Mouse (Mus musculus) liver, adult 2 months (tissue): ENCODE data around the gene Krtcap2. TPM values are rescaled to one million over a fixed set of nuclear protein-coding genes. Genes with fewer than 3 reads are reported as not detected.
A peak's percentile ranks its signal among the peaks of the same experiment; 100 is the strongest.

ENCODE experiments used
- DNase-seq: peaks from one replicate; pipeline ENCODE4 v3.0.0-alpha.2; 2011; ENCODE audit warnings: low read depth, low spot score; ENCODE audit errors: extremely low read depth
- H3K27ac ChIP-seq: fragments of 200-500 bp; replicated peaks from 2 replicates; pipeline ENCODE4 v1.5.1; 2012; ENCODE audit warnings: low read depth, mild to moderate bottlenecking, control low read depth, inconsistent platforms, low read length; ENCODE audit not compliant: insufficient read depth
- H3K27me3 ChIP-seq: fragments of 200-500 bp; 2 replicates; pipeline ENCODE4 v1.6.1; 2012; ENCODE audit warnings: mild to moderate bottlenecking, moderate library complexity, low read length, inconsistent platforms; ENCODE audit not compliant: control insufficient read depth, insufficient read depth
- H3K36me3 ChIP-seq: fragments of 200-500 bp; 2 replicates; pipeline ENCODE4 v1.6.1; 2012; ENCODE audit warnings: low read length, inconsistent platforms; ENCODE audit not compliant: control insufficient read depth, insufficient read depth
- H3K4me1 ChIP-seq: fragments of 200-500 bp; 2 replicates; pipeline ENCODE4 v1.6.1; 2011; ENCODE audit warnings: low read length; ENCODE audit not compliant: control insufficient read depth, insufficient read depth
- H3K4me3 ChIP-seq: fragments of 200-500 bp; 2 replicates; pipeline ENCODE4 v1.5.1; 2011; ENCODE audit warnings: low read depth, mild to moderate bottlenecking, control low read depth, low read length, moderate library complexity; ENCODE audit not compliant: insufficient read depth
- H3K79me2 ChIP-seq: fragments of 200-500 bp; 2 replicates; pipeline ENCODE4 v1.6.1; 2012; ENCODE audit warnings: inconsistent platforms, mild to moderate bottlenecking, low read length, moderate library complexity; ENCODE audit not compliant: control insufficient read depth, insufficient read depth
- H3K9ac ChIP-seq: fragments of 200-500 bp; 2 replicates; pipeline ENCODE4 v1.6.1; 2012; ENCODE audit warnings: low read depth, mild to moderate bottlenecking, control low read depth, inconsistent platforms, low read length
- CTCF ChIP-seq: fragments of 200-500 bp; IDR thresholded peaks from 2 replicates; pipeline ENCODE4 v1.5.1; 2011; ENCODE audit warnings: low read depth, low read length, control low read depth
- POLR2A ChIP-seq: fragments of 200-500 bp; IDR thresholded peaks from 2 replicates; pipeline ENCODE4 v1.6.1; 2011; ENCODE audit warnings: low read length, control low read depth; ENCODE audit not compliant: insufficient read depth; ENCODE audit errors: extremely low read depth
- WGBS: fragments of 180-500 bp; shearing (Covaris S2); methylation state at CpG from one replicate; pipeline ENCODE4 v1.1.7; 2018; 5-methylcytosine and 5-hydroxymethylcytosine counted together
- polyA plus RNA-seq: library from polyadenylated mRNA; depleted of rRNA; stranded (reverse); fragments of >200 nt; gene quantifications from 2 replicates; pipeline ENCODE4 v1.2.3, GENCODE M21; 2012
- total RNA-seq: library from RNA; depleted of rRNA; stranded (reverse); fragments of >200 nt; gene quantifications from 2 replicates; pipeline ENCODE4 v1.2.3, GENCODE M21; 2014

Gene Krtcap2
- total and polyA plus RNA-seq, 2 experiments, result 45.1 to 197 TPM

DNA sequence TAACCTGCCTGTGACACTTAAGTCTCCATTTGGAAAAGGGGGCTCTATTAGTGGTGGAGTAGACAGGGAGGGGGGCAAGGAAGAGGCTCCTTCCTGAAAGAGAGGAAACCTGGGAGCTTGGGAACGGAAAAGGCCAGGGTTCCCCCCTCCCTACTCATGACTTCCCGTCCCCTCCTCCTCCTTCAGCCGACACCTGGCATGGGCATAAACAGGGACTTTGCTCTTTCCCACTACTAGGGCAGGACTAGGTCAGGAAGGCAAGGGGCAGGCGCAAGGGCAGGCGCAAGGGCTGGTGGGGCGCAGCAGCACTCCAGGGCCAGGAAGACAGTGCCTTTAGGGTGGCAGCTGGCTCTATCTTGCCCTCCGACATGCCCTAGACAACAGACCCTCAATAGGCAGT lies 32.3 kb downstream of the Krtcap2 start:
- Histone ChIP-seq H3K36me3 (peaks cover 20% of the 10 kb centered on the region), H3K9ac (peak overlapping the region; percentile 84), H3K4me3 (peak overlapping the region; percentile 86), H3K4me1 (peaks cover 24% of the 10 kb centered on the region), H3K79me2 (peaks cover 33% of the 10 kb centered on the region; the same call in 1 of the 2 replicates), H3K27ac (peak overlapping the region; percentile 92), H3K27me3 (no peaks in the 10 kb centered on the region)
- TF ChIP-seq CTCF (no peak), POLR2A (peak; percentile 83)
- peak; percentile 89 for DNase-seq
- WGBS, result 7% methylated on average over 7 of the region's 7 CpGs

DNA sequence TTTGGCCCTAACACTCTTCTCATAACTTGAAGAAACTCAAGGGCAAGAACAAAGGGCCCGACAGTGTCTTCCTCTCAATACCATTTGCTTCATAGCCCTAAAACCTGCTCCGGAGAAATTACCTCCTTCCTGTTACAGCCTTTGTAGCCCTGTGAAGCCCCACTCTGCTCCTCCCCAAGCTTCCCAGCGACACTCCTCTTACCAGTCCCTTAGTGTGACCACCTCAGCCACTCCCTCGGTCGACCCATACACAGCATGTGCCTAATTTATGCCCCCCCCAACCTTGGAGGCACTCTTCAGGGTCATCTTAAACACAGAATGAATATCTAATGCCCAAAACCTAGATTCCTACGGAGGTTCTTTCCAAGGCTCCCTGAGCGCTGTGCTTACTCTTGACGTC lies 32.9 kb downstream of the Krtcap2 start:
- peaks cover 15% of the 10 kb centered on the region for H3K36me3 ChIP-seq
- peak overlapping the region; percentile 86 for H3K4me3 ChIP-seq
- 17% methylated on average over 8 of the region's 8 CpGs for WGBS
- peak overlapping the region; percentile 92 for H3K27ac ChIP-seq
- no peaks in the 10 kb centered on the region for H3K27me3 ChIP-seq
- H3K9ac ChIP-seq, result peak overlapping the region; percentile 84
- no peak for DNase-seq
- H3K79me2 ChIP-seq, result peaks cover 33% of the 10 kb centered on the region; the same call in 1 of the 2 replicates
- TF ChIP-seq POLR2A (no peak), CTCF (no peak)
- peaks cover 22% of the 10 kb centered on the region for H3K4me1 ChIP-seq

DNA sequence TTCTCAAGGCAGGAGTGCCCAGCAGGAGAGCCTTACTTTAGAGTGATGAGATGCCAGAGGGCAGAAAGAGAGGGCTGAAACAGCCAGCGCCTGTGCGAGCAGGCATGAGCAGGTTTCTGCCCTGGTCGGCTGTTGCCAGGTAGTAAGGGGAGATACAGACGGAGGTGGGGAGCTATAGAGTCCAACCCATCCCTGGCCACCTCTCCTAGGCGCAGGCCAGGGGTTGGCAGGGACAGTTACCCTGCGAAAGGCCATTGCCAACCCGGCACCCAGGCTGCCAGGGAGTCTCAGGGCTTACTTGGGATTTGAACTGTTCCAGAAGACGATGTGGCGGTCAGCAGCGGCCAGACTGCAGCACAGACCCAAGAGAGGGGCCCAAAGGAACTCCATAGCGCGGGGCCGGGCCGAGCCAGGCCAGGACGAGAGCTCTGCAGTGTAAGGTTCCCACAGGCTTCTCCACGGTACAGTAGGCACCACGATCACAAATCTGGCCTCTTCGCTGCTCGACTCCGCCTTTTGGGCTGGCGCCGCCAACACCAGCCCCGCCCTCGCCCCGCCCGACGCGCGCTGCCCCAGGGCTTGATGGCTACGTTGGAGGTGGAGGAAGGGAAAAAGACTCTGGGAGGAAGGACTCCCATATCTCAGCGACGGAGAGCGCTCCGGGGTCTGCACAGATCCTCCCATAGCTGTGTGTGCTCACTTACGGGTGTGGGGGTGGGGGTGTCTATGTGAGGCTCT lies 33.6 kb downstream of the Krtcap2 start:
- H3K36me3 ChIP-seq, result peaks cover 15% of the 10 kb centered on the region
- H3K27ac ChIP-seq, result peak overlapping the region; percentile 94
- H3K27me3 ChIP-seq, result no peaks in the 10 kb centered on the region
- peak overlapping the region; percentile 86 for H3K4me3 ChIP-seq
- H3K4me1 ChIP-seq, result peaks cover 25% of the 10 kb centered on the region
- DNase-seq, result peak; percentile 87
- WGBS, result 3% methylated on average over 35 of the region's 35 CpGs
- TF ChIP-seq CTCF (no peak), POLR2A (peak; percentile 98)
- peak overlapping the region; percentile 84 for H3K9ac ChIP-seq
- peaks cover 33% of the 10 kb centered on the region; the same call in 1 of the 2 replicates for H3K79me2 ChIP-seq

DNA sequence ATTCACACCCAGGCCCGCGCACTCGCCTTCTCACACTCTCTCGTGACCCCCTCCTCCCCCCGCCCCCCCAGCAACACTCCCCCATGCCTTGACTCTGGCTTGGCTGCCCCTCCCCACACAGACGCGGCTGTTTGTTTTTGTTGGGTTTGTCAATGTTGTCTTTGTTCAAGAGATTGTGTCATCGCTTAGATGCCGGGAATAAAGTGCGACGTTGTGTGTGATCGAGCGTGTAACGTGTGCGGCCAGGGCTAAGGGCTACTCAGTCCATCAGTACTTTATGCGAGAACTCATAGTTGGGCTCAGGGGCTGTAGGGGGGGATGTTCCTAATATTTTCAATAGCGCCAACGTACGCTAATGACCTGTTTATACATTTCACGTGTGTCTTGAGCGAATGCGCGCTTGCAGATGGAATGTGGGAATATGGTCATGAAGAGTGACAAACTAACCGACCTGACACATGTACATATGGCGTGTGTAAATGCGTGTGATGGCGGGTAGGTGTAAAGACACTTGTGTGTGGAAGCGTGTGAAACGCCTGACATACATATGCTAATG lies 34.4 kb downstream of the Krtcap2 start:
- H3K27me3 ChIP-seq, result no peaks in the 10 kb centered on the region
- TF ChIP-seq POLR2A, result 0 out of 2 replicates have a peak, but pooled peaks have one; percentile 42
- TF ChIP-seq CTCF, result no peak
- peaks cover 30% of the 10 kb centered on the region; the same call in 1 of the 2 replicates for H3K79me2 ChIP-seq
- H3K4me1 ChIP-seq, result peaks cover 30% of the 10 kb centered on the region
- H3K36me3 ChIP-seq, result peaks cover 11% of the 10 kb centered on the region
- WGBS, result under 1% methylated on average over 29 of the region's 29 CpGs
- DNase-seq, result peak; percentile 96
- peak overlapping the region; percentile 77 for H3K9ac ChIP-seq
- H3K27ac ChIP-seq, result peak overlapping the region; percentile 94
- peak overlapping the region; percentile 86 for H3K4me3 ChIP-seq

DNA sequence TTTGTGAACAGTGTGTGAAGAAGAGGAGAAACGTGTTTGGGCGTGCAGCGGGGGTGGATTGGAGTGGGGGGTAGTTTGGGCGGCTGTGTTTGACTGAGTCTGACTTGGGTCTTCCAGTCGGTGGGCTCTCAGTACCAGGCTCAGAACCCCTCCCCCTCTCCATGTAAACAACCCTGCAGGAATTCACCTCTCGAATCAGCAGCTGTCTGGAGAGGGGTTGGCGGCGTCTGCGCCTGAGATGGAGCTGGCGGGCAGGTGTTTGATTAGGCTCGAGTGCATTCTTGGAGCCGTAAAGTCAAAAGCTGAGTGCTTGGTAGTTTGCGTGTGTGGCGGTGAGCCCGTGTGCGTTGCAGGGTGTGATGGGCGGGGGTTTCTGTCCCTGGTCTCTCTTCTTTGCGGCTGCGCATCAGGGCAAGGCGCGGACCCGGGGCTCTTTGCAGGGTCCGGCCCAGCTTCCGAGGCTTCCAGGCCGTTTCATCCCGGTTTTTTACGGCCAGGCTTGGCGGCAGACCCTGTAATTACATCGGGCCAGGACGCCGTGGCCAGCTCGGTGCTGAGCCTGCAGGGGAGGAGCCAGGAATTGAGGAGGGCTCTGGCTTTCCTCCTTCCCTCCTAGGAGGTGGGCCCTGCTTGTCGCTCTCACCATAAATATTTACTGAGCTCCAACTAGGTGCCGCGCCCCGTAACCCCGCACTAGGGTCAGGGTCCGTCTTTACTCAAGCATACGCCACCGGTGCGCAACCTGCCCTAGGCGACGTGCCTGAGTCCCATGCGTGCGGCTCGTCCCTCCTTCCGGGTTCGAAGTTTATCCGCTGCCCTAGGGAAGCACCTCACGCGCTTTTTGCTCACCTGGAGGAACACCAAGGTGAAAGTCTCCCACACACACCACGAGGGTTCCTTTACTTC lies 35.1 kb downstream of the Krtcap2 start, which contains the start of gene Efna1:
TSS of gene Efna1 (minus strand) at position 537 of the 906 bp plus-strand sequence.
- H3K4me3 ChIP-seq, result peak within 1 kb of the TSS; percentile 86
- H3K27ac ChIP-seq, result peak within 1 kb of the TSS; percentile 93
- peak; percentile 57; the same call in 1 of the 2 replicates for TF ChIP-seq POLR2A
- no peak; the same call in 1 of the 2 replicates for TF ChIP-seq CTCF
- H3K79me2 ChIP-seq, result peaks cover 29% of the 10 kb centered on the region; the same call in 1 of the 2 replicates
- DNase-seq, result peak; percentile 94
- no peaks in the 10 kb centered on the region for H3K27me3 ChIP-seq
- peaks cover 24% of the 10 kb centered on the region for H3K4me1 ChIP-seq
- peak within 1 kb of the TSS; percentile 75 for H3K9ac ChIP-seq
- H3K36me3 ChIP-seq, result peaks cover 4% of the 10 kb centered on the region
- WGBS, result under 1% methylated on average over 52 of the region's 52 CpGs
